Mouse (Mus musculus): ENCODE results near the gene 1700011L22Rik. TPM values are rescaled to one million over a fixed set of nuclear protein-coding genes. Genes with fewer than 3 reads are reported as not detected.

Gene 1700011L22Rik
- not detected in 2 replicates for polyA plus RNA-seq (2015; fragmentation: Nextera tagmentation; extraction: Ambion mirVana)

DNA sequence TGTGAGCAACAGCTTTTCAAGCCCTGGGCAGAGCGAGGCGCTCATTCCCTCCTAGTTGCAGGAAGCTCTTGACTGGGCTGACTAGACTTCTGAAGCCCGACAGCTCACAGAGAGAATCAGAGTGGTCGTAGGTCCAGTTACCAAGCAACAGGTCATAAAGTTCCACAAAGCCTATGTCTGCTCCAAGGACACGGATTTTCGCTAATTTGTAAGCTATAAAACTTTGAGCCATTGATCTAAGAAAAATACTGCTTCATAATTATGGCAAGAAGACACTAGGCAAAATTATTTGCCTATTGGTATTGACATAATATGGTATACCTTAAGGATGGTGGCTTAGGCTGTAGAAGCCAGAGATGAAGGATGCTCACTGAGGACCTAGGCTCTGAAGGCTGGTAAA is at the start of gene 1700011L22Rik:
Gene 1700011L22Rik, minus strand, starts transcription at position 101 of the 400 bp plus-strand sequence.

DNA sequence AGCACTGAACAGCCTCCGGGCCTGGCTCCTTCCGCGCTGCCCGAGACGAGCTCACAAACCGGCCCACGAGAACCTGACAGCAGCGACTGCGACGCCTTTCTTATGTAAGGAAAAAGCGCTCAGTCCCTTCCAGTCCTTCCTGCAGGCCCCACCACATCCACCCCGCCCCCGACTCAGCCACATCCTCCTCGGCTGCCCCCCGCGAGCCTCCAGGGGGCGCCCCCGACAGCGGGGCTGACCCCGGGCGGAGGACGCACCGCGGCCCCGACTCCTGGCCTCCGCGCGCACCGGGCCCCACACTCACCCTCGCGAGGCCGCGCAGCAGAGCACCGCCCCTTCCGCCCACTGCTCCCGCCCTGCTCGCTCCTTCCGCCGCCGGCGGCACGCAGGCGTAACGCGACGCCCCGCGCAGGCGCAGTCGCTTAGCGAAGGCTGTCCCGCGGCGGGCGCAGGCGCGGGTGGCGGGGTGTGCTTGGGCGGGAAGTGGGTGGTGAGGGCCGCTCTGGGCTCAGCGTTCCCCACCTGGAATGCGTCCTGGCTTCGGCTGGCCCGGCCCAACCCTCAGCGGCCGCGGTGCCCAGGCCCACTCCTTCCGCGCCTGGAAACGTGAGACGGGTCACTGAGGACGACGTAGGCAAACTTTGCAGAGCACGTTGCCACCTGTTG is 46.4 kb upstream of the 1700011L22Rik start, which contains the start of gene Mmaa:
Gene Mmaa, minus strand, starts transcription at position 328 of the 666 bp plus-strand sequence.

Other genes with a start within 250 kb of the 1700011L22Rik start
- 4.1 and 4.9 TPM in 2 replicates for gene Zfp827, start 220.1 kb downstream of the 1700011L22Rik start, polyA plus RNA-seq (2015; fragmentation: Nextera tagmentation; extraction: Ambion mirVana)
- 11.2 and 12.6 TPM in 2 replicates for gene Mmaa, start 46.4 kb upstream of the 1700011L22Rik start, polyA plus RNA-seq (2015; fragmentation: Nextera tagmentation; extraction: Ambion mirVana)
- 32.0 and 39.4 TPM in 2 replicates for gene Smad1, start 150.9 kb upstream of the 1700011L22Rik start, polyA plus RNA-seq (2015; fragmentation: Nextera tagmentation; extraction: Ambion mirVana)